Mouse (Mus musculus) ovary, postnatal 14 days (tissue): ENCODE data around the gene Edar.
"Not testable (repeated sequence)": the region's sequence is repeated elsewhere in the genome, so short reads cannot be mapped to it uniquely, and the experiment has no call there.

Experiments used
- DNase-seq: peaks from one replicate; pipeline ENCODE4 v3.0.0; 2022; ENCODE audit warnings: low spot score

Edar gene

DNA sequence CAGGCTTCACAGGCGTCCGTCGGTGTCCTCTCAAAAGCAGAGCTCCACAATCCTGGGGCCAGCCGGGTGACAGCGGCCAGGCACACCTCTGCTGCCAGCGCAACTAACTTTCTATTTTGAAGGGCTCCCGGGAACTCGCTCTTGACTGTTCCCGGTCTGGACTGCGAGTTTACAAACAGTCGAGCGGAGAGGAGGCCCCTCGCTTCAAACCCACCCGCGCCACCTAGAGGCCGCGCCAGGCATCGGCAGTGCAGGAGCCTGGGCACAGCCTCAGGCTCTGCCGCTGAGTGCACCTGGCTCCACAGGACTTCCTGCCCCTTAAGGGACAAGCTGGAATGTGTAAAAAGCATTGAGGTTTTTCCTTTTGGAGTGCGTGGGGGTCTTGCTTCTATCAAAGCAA lies at the start of gene Edar:
Gene Edar (minus strand): TSS at position 122 of the 400 bp plus-strand sequence.
- peak; percentile 77 for DNase-seq

DNA sequence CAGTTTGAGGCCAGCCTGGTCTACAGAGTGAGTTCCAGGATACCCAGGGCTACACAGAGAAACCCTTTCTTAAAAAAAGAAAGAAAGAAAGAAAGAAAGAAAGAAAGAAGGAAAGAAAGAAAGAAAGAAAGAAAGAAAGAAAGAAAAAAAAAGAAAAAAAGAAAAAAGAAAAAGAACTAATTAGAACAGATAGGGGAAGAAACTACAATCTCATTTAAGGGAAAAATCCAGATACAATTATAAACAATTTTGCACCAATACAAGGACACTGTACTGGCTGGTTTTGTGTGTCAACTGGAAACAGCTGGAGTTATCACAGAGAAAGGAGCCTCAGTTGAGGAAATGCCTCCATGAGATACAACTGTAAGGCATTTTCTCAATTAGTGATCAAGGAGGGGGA lies 42.7 kb upstream of the Edar start, which contains the start of gene Gm17542:
Gene Gm17542 (minus strand): TSS at position 101 of the 400 bp plus-strand sequence.
- DNase-seq = not testable (repeated sequence)

GRCm38 (mm10) chr10:58714789-58715148 lies 39.3 kb upstream of the Edar start:
- DNase-seq = no peak

GRCm38 (mm10) chr10:58713855-58714788 lies 38.7 kb upstream of the Edar start:
- no peak for DNase-seq

DNA sequence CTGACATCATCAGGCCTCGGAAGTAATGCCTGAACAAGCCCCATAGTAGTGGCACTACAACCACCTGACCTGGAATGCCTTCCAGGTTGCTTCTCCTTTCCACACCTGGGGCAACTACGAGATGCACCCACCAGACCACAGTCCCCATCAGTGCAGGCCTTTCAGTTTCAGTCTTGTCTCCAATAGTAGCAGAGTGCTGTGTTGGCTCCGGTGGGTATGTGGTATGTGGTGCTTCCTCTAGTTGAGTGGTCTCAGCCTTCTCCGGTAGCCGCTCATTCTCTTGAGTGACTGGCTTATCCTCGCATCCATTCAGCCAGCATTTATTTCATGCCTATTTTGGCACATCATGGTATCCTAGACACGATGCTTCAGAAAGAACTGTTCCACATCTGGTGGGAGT lies 37.8 kb upstream of the Edar start:
- no peak for DNase-seq

DNA sequence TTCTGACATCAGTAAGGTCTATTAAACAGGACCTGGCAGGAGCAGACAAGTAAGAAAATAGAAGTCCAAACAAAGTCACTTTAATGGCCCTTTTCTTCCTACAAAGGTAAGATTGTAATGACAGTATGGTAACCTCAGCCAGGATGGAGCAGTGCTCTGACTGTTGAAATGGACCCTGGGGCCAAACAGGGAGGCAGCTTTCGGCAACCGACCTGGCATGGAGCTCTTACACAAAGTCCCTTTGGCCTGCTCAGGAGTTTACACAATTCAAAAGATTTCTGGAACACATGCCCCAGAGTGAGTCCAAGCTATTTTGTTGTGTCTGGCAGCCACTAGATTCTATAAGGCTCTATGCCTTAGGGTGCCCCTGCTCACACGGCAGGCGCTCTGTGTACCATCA lies 33.6 kb upstream of the Edar start:
- no peak for DNase-seq

DNA sequence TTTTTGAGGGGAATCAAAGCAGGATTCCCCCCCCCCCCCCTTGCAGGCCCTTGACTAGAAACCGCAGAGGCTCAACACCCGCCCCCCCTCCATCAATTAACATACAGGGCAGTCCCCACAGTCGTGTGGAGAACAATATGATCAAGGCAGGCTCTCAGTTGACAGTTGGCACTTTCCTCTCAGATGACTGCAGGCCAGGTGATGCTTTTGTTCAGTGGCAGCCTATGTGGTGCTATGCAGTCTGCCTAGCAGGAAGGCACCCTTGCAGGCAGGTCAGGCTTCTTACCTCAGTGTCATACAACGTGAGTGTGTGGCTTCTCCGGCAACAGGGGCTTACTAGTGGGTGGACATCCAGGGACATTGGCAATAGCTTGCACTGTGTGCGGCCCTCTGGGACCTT lies 25.1 kb upstream of the Edar start:
- DNase-seq = no peak

GRCm38 (mm10) chr10:58700160-58700559 lies 24.7 kb upstream of the Edar start:
- no peak for DNase-seq

DNA sequence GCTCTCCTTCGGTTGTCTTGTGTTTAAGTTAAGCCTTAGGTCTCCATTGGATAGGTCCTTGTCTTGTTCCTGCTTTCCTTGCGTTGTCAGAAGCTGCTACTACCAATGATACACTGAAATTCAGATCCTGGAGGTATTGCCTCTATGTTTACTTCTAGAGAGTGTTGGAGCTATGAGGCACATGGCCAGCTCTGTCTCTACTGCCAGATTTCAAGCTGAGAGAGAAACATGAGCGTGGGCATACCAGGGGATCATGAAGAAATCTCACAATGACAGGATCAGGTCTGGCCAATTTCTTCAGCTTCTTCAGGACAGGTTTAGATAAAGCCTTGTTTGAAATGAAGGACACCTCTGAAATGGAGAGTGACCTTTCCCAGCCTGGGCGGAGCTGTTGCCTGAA lies 23.5 kb upstream of the Edar start:
- DNase-seq = no peak

- DNase-seq = no peak
These were observed 15.6 kb upstream of the Edar start for GRCm38 (mm10) chr10:58691051-58691450.

DNA sequence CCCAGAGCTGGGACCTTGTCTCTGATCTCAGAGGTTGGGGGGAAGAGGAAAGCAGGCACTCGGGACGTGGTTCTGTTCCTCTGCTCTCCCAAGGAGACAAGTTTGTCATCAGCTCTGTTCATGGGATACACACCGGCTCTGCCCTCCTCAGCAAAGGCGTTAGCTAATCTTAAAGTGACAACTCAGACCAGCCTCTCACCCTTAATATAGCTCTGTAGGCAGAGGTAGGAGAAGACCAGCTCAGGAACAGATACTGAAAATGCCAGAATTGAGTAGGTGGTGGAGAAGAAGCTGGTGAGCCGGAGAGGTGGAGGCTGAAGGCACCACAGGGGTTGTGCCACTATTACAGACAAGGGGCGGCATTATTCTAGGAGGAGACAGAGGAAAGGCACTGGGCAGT lies 3.8 kb upstream of the Edar start:
- DNase-seq = no peak

DNA sequence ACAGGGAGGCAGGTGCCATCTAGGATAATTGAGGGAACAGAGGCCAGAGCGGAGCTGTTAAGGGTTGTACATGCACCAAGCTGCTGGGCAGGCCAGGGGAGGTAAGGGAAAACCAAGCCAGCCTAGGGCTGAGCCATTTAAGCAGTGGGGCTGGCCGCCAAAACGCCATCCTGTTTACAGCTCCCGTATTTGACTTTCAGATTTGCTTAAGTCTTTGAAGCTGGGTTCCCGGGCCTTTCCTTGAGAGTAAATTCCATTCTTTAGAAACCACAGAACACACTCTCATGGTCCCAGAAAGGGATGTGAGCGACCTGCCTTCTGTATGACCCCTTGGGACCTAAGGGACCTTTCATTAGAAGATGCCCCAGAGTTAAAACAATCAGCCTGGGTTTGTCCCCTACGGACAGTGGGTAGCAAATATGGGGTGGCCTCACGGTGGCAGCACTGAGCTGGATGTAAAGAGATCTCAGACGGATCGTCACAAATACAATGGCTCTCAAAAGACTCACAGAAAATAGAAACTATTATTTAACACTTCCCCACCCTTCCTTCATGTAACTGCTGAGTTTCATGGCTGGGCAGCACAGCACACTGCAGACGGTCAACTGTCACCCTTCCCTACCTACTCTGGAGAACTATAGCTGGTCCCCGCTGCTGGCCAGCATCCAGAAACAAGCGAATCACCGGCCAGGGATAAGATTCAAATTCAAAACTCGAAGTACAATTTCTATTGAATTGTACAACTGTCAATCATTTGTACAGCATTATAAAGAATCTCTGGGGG lies 2.0 kb downstream of the Edar start:
- peak; percentile 62 for DNase-seq

GRCm38 (mm10) chr10:58672557-58673277 lies 2.7 kb downstream of the Edar start:
- DNase-seq = no peak

- no peak for DNase-seq
These were observed 11.6 kb downstream of the Edar start for GRCm38 (mm10) chr10:58663868-58664267.

DNA sequence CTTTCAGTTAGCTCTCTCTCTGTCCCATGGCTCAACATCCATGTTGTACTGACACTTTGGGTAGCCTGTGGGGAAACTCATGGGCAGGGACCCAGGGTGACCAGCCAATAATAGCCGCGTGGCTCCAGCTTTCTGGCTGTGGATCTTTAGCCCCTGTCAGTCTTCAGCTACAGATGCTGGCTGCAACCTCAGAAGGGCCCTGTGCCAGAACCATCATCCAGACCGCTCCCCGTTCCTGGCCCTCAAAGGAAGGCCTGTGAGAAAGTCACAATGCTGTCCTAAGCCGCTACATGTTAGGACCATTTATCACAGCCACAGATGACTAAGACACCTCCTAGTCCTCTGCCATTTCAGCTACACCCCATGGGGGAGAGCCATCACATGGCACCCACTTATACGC lies 12.0 kb downstream of the Edar start:
- DNase-seq = peak; percentile 22

DNA sequence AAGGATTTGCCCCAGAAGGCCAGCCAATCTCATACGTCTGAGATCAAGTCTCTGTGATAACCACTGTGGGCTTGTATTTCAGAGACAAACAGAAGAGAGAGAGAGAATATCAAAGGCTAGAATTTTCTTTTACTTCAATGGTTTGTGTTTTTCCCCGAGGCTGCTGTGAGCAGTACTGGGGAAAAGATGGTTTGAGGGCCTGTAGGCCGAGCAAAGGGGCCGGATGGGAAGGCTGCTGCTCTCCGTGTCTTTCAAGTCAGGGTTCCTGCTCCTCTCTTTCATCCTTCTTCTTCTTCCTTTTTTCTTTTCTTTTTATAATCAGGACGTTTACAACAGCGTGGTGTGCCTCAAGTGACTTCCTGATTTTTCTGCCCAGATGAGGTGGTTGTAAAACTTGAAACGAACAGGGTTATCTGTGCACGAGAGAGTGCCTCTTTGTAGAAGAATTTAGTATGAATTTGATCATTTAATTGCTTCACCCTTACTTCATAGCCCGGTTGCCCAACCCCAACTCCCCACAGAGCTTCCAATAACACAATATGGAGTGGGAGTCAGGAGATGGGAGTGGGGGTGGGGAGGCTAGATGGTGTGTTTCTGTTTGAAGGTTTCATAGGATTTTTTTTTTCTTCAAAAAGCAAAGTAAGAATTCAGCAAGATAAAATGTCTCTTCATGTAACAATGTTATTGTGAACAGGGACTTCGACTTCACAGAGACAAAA lies 16.0 kb downstream of the Edar start:
- DNase-seq = no peak

- no peak for DNase-seq
These were observed 17.7 kb downstream of the Edar start for GRCm38 (mm10) chr10:58657731-58658130.

DNA sequence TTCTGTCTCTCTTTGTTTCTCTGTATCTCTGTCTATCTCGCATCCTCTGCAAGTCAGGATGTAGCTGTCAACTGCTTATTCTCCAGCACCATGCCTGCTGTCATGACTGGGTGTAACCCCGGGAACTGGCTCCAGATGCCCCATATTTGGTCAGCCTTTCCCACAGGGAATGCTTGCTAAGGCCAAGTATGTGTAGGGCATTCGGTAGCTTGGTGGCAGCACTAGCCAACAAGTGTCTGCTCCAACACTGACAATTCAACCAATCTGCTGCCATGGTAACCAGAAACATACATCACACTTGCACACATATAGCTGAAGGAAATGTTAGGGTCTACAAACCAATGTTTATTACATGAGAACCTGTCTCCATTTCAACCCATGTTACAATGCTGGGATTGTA lies 21.8 kb downstream of the Edar start:
- no peak for DNase-seq

DNA sequence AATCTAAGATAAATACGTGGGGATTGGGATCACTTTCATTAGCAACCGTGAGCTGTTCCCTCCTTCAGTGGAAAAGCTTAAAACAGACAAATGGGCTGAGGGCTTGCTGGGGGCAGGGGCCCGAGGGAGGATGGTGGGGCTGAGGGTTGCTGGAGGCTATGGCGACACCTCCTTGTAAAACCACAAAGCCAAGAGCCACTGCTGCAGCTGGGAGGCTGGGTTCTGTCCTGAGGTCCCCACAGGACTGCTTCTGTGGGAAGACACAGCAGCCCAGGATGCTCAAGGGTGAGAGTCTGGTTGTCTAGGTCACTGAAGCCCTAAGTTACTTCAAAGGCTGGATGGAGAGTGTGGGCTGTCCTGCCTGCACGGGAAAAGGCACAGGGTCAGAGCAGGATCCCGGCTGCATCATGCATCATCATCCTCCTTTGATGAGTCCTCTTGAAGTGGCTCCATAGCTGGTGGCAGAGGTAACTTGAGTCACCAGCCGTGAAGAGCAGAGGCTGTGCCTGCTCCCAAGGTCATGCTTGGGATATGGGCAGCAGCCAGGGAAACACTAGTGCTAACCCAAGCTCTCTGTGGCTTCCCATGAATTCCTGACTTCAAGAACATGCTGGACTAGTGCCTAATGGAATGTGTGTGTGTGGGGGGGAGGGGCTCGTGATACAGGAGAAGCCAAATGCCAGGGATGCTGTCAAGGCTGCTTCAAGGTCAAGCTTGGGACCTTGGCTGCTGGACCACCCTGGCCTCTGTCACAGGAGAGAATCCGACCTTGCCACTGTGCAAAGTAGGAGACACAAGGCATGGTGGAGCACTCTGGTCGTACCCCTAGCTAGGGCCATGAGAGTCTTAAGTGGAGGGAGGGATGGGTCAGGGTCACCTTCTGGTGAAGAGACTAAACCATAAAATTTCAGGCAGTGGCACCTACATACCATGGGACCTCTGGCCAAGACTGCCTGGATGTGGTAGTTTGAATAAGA lies 22.7 kb downstream of the Edar start:
- DNase-seq = no peak

DNA sequence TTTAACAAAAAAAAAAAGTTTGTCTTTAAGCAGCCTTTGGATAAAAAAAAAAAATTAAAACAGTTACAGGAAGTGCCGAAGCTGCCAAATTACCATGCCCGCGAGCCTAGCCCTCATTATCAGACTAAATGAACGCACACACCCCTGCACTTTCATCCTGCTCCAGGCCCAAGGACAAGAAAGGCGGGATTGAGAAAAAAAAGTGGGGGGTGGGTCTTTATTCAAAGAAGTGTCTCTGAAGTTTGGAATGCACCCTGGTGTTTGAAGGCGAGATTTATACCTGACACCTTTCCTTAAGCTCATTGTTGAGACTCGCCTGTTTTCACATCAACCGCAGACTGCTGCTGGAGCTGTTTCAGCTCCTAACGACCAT lies 23.4 kb downstream of the Edar start:
- DNase-seq = no peak
